Mouse (Mus musculus) adrenal gland, adult 2 months (tissue): Measurements from ENCODE around the gene Hoxc11. TPM values are rescaled to one million over a fixed set of nuclear protein-coding genes. Genes with fewer than 3 reads are reported as not detected.

Source experiments
- DNase-seq: peaks from one replicate; pipeline ENCODE4 v3.0.0; 2021
- long read RNA-seq: library from polyadenylated mRNA; stranded (forward); transcript quantifications from one replicate; pipeline ENCODE4 v2.0.0, GENCODE M21; 2021
- polyA plus RNA-seq: library from polyadenylated mRNA; depleted of rRNA; stranded (reverse); fragments of >200 nt; gene quantifications from 2 replicates; pipeline ENCODE4 v1.2.3, GENCODE M21; 2012; rRNA removed
- total RNA-seq, 2 experiments: library from RNA; stranded (reverse); gene quantifications; 2 replicates each; pipeline ENCODE4 v1.2.3; 2021

The Hoxc11 gene
- total RNA-seq (not detected), polyA plus RNA-seq (not detected in 2 replicates)
- long read RNA-seq = 0 reads

DNA sequence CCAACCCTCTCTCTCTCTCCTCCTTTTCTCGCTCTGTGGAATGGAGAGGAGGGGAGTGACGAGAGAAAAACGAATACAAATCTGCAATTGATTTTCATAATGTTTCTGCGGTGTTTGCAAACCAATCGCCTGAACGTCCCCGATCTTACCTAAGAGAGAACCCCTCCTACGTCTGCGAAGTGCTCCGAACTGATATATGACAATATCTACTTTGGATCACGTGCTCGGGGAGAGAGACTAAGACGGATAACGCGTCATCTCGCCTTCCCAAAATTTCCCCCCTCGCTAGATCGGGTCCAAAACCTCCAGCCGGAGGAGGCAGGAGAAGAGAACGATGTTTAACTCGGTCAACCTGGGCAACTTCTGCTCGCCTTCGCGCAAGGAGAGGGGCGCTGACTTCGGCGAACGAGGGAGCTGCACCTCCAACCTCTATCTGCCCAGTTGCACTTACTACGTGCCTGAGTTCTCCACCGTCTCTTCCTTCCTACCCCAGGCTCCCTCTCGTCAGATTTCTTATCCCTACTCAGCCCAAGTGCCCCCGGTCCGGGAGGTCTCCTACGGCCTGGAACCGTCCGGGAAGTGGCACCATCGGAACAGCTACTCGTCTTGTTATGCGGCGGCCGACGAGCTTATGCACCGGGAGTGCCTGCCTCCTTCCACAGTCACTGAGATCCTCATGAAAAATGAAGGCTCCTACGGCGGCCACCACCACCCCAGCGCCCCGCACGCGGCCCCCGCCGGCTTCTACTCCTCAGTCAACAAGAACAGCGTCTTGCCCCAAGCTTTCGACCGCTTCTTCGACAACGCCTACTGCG lies at the start of gene Hoxc11:
Gene Hoxc11 (plus strand): TSS at position 236 of the 815 bp plus-strand sequence.
- no peak for DNase-seq

DNA sequence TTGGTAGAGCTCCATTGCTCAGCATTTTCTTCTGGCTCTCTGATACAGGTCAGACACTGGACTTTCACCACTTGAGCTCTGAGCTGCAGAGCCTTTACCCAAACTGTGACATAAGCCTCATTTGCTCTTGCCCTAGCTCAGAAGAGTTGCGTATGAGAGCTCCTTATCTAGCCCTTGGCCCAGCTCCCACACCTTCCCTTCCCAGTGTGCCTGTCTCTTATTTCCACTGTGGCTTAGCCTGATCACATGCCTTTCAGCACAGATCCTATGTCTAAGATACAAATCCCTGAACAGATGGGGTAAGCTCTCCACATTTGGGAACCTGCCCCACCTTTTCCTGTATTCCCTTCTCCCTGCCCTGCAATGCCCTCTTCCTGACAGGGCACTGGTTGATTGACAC lies 49.3 kb upstream of the Hoxc11 start:
- no peak for DNase-seq

DNA sequence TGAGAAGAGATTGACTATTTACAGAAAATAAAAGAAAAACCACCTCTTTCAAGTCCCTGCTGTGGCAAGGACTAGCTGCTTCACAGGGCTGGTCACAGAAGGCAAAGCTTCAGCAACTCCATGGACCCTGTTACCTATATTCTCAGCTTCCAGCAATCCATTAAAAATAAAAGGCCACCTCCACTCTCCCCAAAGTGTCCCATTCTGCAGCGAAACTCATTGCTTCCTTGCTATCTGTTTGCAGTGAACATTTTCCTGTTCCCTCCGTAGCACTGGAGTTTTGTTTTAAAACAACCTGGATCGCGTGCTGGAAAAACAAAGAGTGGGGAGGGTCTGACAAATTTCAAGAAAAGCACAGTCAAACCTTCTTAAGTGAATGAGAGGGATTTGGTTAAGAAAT lies 44.7 kb upstream of the Hoxc11 start:
- DNase-seq = no peak

DNA sequence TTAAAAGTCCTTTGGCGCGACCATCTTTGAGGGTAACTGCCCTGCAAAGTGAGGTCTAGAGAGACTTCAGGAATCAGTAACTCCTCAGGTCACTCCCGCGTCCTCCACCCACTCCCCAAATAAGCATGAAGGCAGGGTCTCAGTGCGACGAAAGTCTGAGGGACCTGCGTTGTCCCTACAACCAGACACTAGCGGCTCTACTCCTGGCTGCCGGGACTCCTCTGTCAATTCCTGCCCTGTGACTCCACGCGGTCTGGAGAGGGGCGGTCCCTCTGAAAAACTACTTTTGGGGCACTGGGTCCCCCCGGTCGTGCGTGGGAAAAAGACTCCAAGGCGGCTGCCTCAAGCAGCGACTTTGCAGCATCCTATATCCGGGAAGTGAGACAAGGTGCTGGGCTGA lies 44.2 kb upstream of the Hoxc11 start:
- no peak for DNase-seq

DNA sequence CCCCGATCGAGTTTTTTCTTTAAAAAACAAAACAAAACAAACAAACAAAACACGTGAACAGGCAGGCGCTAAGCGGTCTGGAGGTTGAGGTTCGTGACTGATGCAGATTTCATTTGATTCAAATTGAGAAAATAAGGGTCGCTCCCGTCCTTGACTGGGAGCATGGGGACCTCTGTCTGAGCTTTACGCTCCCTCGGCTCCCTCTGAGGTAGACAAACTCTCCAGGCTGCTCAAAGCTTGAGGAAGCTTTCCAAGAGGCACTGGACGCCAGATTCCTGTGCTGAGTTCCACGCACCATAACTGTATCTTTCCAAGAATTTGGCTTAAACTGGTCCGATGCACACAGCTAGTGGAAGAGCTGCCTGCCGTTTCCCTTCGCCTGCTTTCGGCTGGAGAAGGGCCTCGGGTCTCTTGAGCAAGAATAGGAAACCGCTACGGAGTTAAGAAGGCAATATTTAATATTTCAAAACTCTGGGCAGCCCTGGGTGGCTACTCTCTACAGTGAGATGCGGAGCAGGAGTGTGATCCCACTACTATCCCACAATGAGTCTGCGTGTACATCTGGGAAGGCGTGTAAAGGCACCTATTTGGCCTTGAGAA lies 43.6 kb upstream of the Hoxc11 start:
- no peak for DNase-seq

DNA sequence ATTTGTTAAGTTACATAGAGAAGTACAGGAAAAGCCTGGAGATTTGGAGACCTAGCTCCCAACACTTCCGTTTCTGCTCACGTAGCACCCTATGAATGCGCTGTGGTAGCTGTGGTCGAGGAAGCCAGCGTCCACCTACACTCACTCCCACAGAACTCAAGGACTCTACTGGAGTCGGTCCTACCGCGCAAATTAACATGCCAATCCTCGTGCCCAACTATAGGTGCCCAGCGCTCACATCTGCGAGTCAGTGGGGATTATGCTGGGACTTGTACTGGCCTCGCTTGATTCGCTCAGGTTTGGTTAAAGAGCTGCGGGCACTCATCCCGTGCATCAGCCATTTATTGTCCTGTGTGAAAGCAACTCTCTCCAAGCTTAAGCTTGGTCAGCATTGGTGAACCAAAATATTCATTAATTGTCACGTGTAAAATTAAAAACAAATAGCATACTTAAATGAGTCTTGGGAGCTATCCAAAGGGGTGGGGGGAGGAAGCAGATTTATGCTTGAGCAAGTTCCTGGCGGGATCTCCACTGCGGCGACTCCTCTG lies 41.1 kb upstream of the Hoxc11 start:
- no peak for DNase-seq

GRCm38 (mm10) chr15:102917972-102918572 lies 36.2 kb upstream of the Hoxc11 start:
- no peak for DNase-seq

GRCm38 (mm10) chr15:102918611-102919265 lies 35.5 kb upstream of the Hoxc11 start:
- no peak for DNase-seq

- no peak for DNase-seq
These were observed 34.7 kb upstream of the Hoxc11 start for GRCm38 (mm10) chr15:102919336-102920180.

GRCm38 (mm10) chr15:102920619-102921018 lies 33.6 kb upstream of the Hoxc11 start:
- peak; percentile 30 for DNase-seq

- DNase-seq = no peak
These were observed 32.9 kb upstream of the Hoxc11 start, which contains the start of gene Hoxc13 for GRCm38 (mm10) chr15:102921053-102922011. TSS of gene Hoxc13 (plus strand) at chr15:102921103.

GRCm38 (mm10) chr15:102922012-102922362 lies 32.2 kb upstream of the Hoxc11 start:
- DNase-seq = peak; percentile 15

- no peak for DNase-seq
These were observed 31.4 kb upstream of the Hoxc11 start for GRCm38 (mm10) chr15:102922636-102923500.

GRCm38 (mm10) chr15:102927032-102927645 lies 27.1 kb upstream of the Hoxc11 start:
- DNase-seq = no peak

GRCm38 (mm10) chr15:102931706-102932358 lies 22.4 kb upstream of the Hoxc11 start:
- DNase-seq = no peak

DNA sequence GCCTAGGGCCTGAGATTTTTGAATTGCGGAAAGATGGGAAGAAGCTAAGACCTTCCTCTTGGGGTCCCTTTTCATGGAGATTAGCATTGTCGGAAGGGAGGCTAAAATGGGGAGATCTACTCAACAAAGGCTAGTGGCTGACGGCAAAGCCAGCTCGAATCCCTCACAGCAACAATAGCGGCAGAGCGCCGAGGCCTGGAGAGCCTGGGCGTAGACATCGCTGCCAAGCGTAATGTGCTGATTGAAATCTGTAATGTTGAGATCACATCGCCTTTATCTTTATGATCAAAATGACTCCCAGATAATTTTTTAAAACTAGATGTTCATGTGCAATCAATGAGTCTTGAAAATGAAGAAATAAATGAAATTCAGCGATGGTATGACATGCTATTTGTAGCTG lies 19.8 kb upstream of the Hoxc11 start:
- DNase-seq = no peak

DNA sequence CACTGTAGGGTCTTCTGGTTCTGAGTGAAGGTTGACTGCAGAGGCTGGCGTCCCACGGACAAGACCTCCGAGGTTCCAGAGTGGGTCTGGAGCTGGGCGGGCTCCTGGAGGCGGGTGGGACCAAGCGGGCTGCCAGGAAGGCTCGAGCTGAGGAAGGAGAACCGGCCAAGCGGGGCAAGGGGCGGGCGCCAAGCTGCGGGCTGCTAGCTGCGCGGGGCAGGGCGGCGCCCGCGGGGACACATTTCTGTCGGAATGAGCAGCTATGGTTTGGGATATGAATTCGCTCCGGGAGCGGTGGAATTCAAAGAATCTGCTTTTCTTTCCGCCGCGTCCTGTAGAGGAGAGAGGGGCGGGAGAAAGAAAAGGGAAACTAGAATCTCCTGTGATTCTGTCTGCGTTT lies 19.3 kb upstream of the Hoxc11 start:
- no peak for DNase-seq
